Comparison of ENCODE assay signal across 11 mouse cellular contexts in genomic region chr19:61275446-61275845, GRCm38 (mm10).
"Had no signal": no experiment of that assay in that cellular context is flagged by ENCODE, and none has a peak within 500 bp of the region (broad histone marks: within the 10 kb centered on the region; RNA-seq: fewer than 3 reads in every experiment).

No protein-coding gene starts in this region.

- DNase-seq: right cerebral cortex, adult 18-20 months; right cerebral cortex, postnatal 14 days; right cerebral cortex, postnatal 25 days; right cerebral cortex, postnatal 4 days; spleen, adult 18-20 months; thymus, adult 18-20 months; thymus, adult 2 months; thymus, postnatal 14 days; thymus, postnatal 25 days; thymus, postnatal 36 days; thymus, postnatal 4 days had no signal
